Mouse (Mus musculus) midbrain, postnatal 0 days (tissue): ENCODE measurements around the gene Mta3. TPM values are rescaled to one million over a fixed set of nuclear protein-coding genes. Genes with fewer than 3 reads are reported as not detected.
A peak's percentile ranks its signal among the peaks of the same experiment; 100 is the strongest.
"Not testable (repeated sequence)": the region's sequence is repeated elsewhere in the genome, so short reads cannot be mapped to it uniquely, and the experiment has no call there.

Experiments
- ATAC-seq: fragments of 200-750 bp; cut with Nextera tagmentation; 2 replicates; pipeline ENCODE4 v1.8.0; 2017; ENCODE audit warnings: moderate number of reproducible peaks, mild to moderate bottlenecking, moderate TSS enrichment, moderate library complexity; ENCODE audit not compliant: low FRiP score
- DNase-seq: peaks from one replicate; pipeline ENCODE4 v3.0.0-alpha.2; 2015; ENCODE audit warnings: low spot score
- H3K27ac ChIP-seq: fragments of 300-500 bp; sonication (generic); 2 replicates; pipeline ENCODE4 v1.5.1; 2014; ENCODE audit warnings: low read depth, mild to moderate bottlenecking, low read length, mixed read lengths
- H3K27me3 ChIP-seq: fragments of 300-500 bp; sonication (generic); 2 replicates; pipeline ENCODE4 v1.6.1; 2014; ENCODE audit warnings: low read length, control low read depth, mixed read lengths; ENCODE audit not compliant: insufficient read depth
- H3K36me3 ChIP-seq: fragments of 300-500 bp; sonication (generic); 2 replicates; pipeline ENCODE4 v1.6.1; 2014; ENCODE audit warnings: low read length, control low read depth, mixed read lengths; ENCODE audit not compliant: insufficient read depth
- H3K4me1 ChIP-seq: fragments of 300-500 bp; sonication (generic); 2 replicates; pipeline ENCODE4 v1.6.1; 2014; ENCODE audit warnings: mild to moderate bottlenecking, control low read depth, antibody characterized with exemption, low read length, mixed read lengths; ENCODE audit not compliant: insufficient read depth
- H3K4me2 ChIP-seq: fragments of 300-500 bp; sonication (generic); 2 replicates; pipeline ENCODE4 v1.6.1; 2014; ENCODE audit warnings: low read depth, mild to moderate bottlenecking, low read length, mixed read lengths; ENCODE audit not compliant: poor library complexity, severe bottlenecking
- H3K4me3 ChIP-seq: fragments of 300-500 bp; sonication (generic); 2 replicates; pipeline ENCODE4 v1.5.1; 2014; ENCODE audit warnings: low read depth, mild to moderate bottlenecking, low read length, moderate library complexity
- H3K9ac ChIP-seq: fragments of 300-500 bp; sonication (generic); replicated peaks from 2 replicates; pipeline ENCODE4 v1.6.1; 2014; ENCODE audit warnings: mild to moderate bottlenecking, low read length, moderate library complexity, mixed read lengths; ENCODE audit not compliant: poor library complexity, severe bottlenecking
- H3K9me3 ChIP-seq: fragments of 300-500 bp; sonication (generic); 2 replicates; pipeline ENCODE4 v1.6.1; 2016; ENCODE audit warnings: low read length, control low read depth
- CTCF ChIP-seq: IDR thresholded peaks from 2 replicates; pipeline ENCODE4 v1.5.1; 2016; ENCODE audit warnings: antibody characterized with exemption, mild to moderate bottlenecking
- WGBS: fragments of 180-500 bp; shearing (Covaris S2); extraction: QIAGEN DNeasy Blood & Tissue Kit; methylation state at CpG from one replicate; pipeline ENCODE4 v1.1.7; 2014; 5-methylcytosine and 5-hydroxymethylcytosine counted together
- polyA plus RNA-seq: library from polyadenylated mRNA; unstranded; fragments of >200 nt; fragmentation: Nextera tagmentation; extraction: Ambion mirVana; gene quantifications from 2 replicates; pipeline ENCODE4 v1.2.1, GENCODE M21; 2015
- total RNA-seq: library from RNA; depleted of rRNA; stranded (reverse); fragments of >200 nt; gene quantifications from 2 replicates; pipeline ENCODE4 v1.2.3, GENCODE M21; 2014

The Mta3 gene
- total and polyA plus RNA-seq, 2 experiments from 2014 or later = 28.9 to 43.6 TPM

DNA sequence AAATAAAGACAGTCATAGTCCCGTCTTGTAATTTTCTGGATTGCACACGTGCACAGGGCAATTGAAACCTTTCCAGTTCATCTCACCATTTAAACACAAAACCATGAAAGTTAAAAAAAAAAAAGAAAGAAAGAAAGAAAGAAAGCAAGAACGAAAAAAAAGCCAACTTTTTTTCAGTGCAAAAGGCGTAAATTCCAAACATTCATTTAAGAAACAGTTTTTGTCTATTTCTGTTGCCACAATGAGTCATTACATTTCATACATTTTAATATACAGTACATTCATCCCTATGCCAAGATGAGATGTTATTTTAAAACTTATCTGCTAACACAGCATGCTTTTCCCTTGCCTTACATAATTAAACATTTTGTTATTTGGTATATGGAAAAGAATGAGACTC is 153.7 kb downstream of the Mta3 start:
- DNase-seq = no peak
- H3K9me3 ChIP-seq = no peaks in the 10 kb centered on the region
- TF ChIP-seq CTCF = no peak
- no peaks in the 10 kb centered on the region for H3K4me1 ChIP-seq
- ATAC-seq = no peak
- no peaks in the 10 kb centered on the region for H3K36me3 ChIP-seq
- no peak overlapping the region for H3K27ac ChIP-seq
- no peak overlapping the region for H3K9ac ChIP-seq
- 88% methylated on average over 4 of the region's 4 CpGs for WGBS
- no peaks in the 10 kb centered on the region for H3K27me3 ChIP-seq
- no peak overlapping the region for H3K4me2 ChIP-seq
- no peak overlapping the region for H3K4me3 ChIP-seq

GRCm38 (mm10) chr17:83860224-83860623 is 154.3 kb downstream of the Mta3 start:
- WGBS = 88% methylated on average over 7 of the region's 7 CpGs
- Histone ChIP-seq H3K27ac (no peak overlapping the region), H3K36me3 (no peaks in the 10 kb centered on the region), H3K9ac (no peak overlapping the region), H3K4me1 (no peaks in the 10 kb centered on the region), H3K4me2 (no peak overlapping the region), H3K9me3 (no peaks in the 10 kb centered on the region), H3K4me3 (no peak overlapping the region), H3K27me3 (no peaks in the 10 kb centered on the region)
- ATAC-seq (no peak), DNase-seq (no peak)
- TF ChIP-seq CTCF = no peak

DNA sequence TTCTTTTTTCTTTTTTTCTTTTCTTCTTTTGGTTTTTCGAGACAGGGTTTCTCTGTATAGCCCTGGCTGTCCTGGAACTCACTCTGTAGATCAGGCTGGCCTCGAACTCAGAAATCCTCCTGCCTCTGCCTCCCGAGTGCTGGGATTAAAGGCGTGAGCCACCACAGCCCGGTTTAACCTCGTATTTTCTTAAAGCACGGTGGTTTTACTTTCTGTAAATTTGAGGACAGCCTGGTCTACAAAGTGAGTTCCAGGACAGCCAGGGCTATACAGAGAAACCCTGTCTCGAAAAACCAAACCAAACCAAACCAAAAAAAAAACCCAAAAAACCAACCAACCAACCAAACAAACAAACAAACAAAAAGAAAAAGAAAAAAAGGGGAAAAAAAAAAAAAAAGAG is 155.0 kb downstream of the Mta3 start:
- not testable (repeated sequence) for ATAC-seq, H3K9ac ChIP-seq, H3K9me3 ChIP-seq, H3K4me1 ChIP-seq, H3K36me3 ChIP-seq, H3K27me3 ChIP-seq, DNase-seq
- Histone ChIP-seq H3K27ac (peak overlapping the region; percentile 94; the same call in 1 of the 2 replicates), H3K4me2 (peak overlapping the region; percentile 64), H3K4me3 (peak overlapping the region; percentile 67)
- 64% methylated on average over 8 of the region's 8 CpGs for WGBS

- H3K4me1 ChIP-seq = no peaks in the 10 kb centered on the region
- no peaks in the 10 kb centered on the region for H3K9me3 ChIP-seq
- no peaks in the 10 kb centered on the region for H3K27me3 ChIP-seq
- H3K36me3 ChIP-seq = no peaks in the 10 kb centered on the region
- peak overlapping the region; percentile 72 for H3K9ac ChIP-seq
- WGBS = under 1% methylated on average over 60 of the region's 62 CpGs
- DNase-seq = peak; percentile 94
- TF ChIP-seq CTCF = peak; percentile 20; the same call in 1 of the 2 replicates
- peak overlapping the region; percentile 64 for H3K4me2 ChIP-seq
- peak overlapping the region; percentile 67 for H3K4me3 ChIP-seq
- H3K27ac ChIP-seq = peak overlapping the region; percentile 94
- peak; percentile 94 for ATAC-seq
Measured at GRCm38 (mm10) chr17:83861444-83862133, 155.6 kb downstream of the Mta3 start.

- Histone ChIP-seq H3K27me3 (no peaks in the 10 kb centered on the region), H3K4me3 (peak overlapping the region; percentile 67), H3K36me3 (no peaks in the 10 kb centered on the region), H3K27ac (peak overlapping the region; percentile 94), H3K4me2 (peak overlapping the region; percentile 64), H3K9me3 (no peaks in the 10 kb centered on the region), H3K4me1 (no peaks in the 10 kb centered on the region), H3K9ac (peak overlapping the region; percentile 72)
- TF ChIP-seq CTCF = no peak
- peak; percentile 85 for ATAC-seq
- under 1% methylated on average over 24 of the region's 27 CpGs for WGBS
- DNase-seq = peak; percentile 69
Measured at GRCm38 (mm10) chr17:83862134-83862881, 156.3 kb downstream of the Mta3 start.

DNA sequence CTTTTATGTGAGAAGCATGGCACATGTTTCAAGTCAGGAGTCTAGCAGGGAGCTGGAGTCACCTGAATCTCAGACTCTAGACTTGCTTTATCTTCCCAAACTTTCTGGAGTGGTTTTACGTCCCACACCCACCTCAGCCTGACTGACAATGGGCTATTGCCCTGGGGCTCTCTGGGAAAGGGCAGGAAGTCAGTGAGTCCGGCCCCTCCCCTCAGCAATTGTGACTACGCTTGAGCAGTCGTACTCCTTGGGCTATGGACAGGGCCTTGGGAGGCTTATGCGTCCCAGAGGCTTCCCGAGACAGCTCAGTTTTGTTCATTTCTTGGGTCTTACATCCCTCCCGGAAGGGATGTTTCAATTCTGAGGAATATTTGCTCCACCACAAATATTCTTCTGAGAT is 159.4 kb downstream of the Mta3 start:
- no peaks in the 10 kb centered on the region for H3K4me1 ChIP-seq
- WGBS = 78% methylated on average over 7 of the region's 7 CpGs
- ATAC-seq = no peak
- H3K36me3 ChIP-seq = no peaks in the 10 kb centered on the region
- TF ChIP-seq CTCF = no peak
- no peak overlapping the region for H3K4me2 ChIP-seq
- H3K27me3 ChIP-seq = no peaks in the 10 kb centered on the region
- no peaks in the 10 kb centered on the region for H3K9me3 ChIP-seq
- H3K27ac ChIP-seq = no peak overlapping the region
- no peak overlapping the region for H3K4me3 ChIP-seq
- DNase-seq = no peak
- no peak overlapping the region for H3K9ac ChIP-seq
